Mouse (Mus musculus) CD4-positive naive resting alpha-beta T cell, adult 57 days (primary cell): ENCODE measurements around the gene Cypt2. TPM values are rescaled to one million over a fixed set of nuclear protein-coding genes. Genes with fewer than 3 reads are reported as not detected.

Experiments
- total RNA-seq: library from RNA; stranded (reverse); gene quantifications from one replicate; pipeline ENCODE4 v1.2.4, GENCODE M21; 2023

Cypt2 gene
- not detected for total RNA-seq

DNA sequence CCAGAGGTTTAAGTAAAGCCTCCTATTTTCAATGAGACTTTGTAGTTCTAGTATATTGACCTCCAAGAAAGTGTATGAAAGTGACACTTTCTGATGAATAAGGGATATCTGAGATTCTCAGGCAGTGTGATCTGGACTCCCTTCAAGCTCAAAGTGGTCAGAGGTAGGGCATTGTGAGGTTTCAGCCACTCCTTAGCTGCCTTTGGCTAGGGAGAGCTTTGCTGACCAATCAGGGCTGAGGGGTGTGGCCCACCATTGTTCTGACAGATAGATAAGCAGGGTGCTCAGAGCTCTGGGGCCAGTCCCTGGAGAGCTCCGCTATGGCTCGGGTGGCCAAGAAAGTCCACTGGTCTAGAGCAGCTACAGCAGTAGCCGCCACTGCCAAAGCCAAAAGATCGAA lies at the start of gene Cypt2:
Gene Cypt2, plus strand, starts transcription at position 301 of the 400 bp plus-strand sequence.

